Mouse (Mus musculus) spleen, postnatal 4 days (tissue): ENCODE data around the gene Psmg1.
"Not testable (repeated sequence)": the region's sequence is repeated elsewhere in the genome, so short reads cannot be mapped to it uniquely, and the experiment has no call there.

Source experiments
- DNase-seq, 2 experiments: peaks; one replicate each; pipeline ENCODE4 v3.0.0; 2022; ENCODE audit warnings: low spot score in 2 of 2

Psmg1 gene

DNA sequence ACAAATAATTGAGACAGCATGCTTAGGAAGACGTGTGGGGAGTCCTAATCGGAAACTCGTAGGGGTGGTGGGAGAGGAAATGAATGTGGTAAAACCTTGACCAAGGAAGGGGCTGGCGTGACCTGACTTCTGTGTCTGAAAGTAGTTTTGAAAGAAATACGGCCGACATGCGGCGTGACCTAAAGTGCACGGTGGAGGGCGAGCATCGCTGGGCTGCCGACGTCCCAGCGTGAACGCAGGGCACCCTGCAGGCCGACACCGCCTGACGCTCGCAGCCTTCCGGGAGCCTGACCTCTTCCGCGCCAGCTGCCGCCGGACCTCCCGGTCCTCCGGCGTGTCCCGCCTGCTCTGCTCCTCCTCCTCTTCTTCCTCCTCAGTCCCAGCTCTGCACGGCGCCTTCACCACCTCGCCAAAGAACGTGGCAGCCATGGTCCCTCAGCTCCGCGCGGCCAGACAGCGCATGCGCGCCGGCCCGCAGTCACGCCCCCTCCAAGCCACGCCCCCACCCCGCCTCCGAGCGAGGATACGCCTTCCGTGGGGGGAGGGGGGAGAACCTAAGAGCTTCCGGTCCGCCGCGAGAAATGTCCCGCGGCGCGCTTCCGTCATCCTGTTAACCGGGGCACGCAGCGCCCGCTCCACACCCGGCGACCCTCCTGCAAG, at the start of gene Psmg1:
Gene Psmg1, minus strand, starts transcription at position 499 of the 660 bp plus-strand sequence.
- DNase-seq: peak; percentile 98 to 100

DNA sequence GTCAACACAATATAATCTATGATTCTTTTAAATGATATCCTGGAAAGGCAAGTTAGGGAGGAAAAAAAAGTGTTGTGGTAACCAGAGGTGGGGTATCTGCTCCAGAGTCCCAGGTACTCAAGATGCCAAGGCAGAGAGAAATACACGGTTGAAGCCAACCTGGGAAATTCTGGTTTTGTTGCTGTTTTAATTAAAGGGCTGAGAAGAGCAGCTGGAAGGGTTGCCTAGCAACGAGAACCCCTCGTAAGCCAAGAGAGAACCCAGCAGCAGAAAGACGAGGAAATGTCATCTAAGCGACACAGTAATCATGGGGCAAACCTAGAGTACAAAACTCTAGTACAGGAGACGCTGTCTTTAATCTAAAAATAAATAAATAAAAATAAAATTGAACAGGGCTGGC, 48.8 kb upstream of the Psmg1 start:
- no peak for DNase-seq

DNA sequence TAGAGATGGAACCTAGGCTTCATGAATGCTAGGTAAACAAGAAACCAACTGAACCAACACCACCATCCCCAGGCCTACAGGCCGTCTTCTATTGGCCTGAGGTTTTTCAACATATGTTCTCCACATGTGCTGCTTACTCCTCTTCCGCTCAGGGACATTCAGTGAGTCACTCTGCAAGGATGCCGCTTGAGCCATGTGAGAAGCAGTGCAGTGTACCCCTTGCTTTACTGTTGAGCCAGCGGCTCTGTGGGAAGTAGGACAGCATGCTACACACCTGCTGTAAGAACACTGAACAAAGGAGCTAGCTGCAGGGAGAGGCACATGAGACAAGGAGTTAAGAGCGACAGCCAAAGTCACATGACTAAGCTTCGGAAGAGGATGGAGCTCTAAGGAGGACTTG, 43.7 kb upstream of the Psmg1 start:
- DNase-seq: no peak

DNA sequence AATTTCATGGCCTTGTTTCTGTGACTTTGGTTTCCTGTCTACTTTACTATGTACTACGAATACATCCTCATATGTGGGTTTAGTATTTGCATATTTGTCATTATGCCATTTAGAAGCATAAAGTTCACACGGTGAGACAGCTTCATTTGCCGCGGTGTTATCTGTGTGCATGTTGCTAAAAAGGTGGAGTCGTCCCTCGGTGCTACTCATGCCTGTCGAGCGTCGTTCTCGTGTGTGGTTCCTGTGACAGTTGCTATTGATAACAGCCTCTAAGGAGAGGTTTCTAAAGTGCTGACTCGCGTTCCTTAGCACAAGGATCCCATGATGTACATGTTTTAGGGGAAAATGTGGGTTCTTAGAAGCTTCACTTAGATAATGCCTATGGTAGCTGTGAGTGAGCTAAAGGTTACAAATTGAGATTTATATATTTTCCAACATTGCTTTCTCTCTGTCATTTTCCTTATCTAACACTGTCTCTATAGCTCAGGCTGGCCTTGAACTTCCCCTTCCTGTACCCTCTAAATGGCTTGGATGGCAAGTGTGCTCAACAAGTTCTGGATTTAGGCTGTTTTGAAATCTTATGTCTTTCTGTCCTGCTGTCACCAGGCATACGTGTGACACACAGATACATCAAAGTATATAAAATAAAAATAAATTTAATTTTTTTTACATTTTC, 41.7 kb upstream of the Psmg1 start:
- DNase-seq: no peak

DNA sequence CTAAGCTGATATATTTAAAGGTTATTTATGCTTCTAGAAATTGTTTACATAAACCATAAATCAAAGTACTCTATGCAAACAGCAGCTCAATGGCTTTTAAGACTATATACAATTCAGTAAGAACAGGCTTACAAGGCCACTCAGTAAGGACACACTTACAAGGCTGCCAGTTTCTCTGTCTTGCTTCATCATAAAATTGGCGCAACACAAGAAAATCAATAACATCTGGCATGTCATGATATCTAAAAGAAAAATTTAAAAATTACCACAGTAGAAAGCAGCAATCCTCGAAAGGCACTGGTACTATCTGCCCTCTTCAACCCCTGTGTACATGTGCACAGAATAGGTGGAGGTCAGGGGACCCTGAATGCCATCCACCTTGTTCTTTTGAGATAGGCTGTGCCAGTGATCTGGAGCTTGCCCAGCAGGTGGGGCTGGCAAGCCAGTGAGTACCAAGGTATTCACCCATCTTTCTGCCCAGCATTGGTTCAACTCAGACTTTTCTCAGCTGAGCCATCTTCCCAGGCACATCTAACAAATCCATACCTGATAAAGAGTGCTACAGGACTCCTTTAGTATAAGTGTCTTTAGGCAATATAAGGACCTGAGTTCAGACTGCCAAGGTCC, 39.8 kb upstream of the Psmg1 start:
- peak in 1 of 2 experiments; percentile 17 for DNase-seq

DNA sequence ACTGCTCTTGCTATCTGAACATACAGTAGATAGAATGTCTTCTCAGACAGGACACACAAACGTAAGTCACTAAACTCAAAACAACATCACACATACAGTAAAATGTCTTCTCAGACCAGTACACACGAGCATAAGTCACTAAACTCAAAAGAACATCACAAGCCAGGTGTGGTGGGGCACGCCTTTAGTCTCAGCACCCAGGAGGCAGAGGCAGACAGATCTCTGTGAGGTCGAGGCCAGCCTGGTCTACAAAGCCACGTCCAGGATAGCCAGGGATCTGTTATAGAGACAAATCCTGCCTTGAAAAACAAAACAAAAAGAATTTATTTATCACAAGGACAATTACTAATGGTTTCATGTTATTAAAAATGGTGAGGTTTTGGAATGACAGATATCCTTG, 35.5 kb upstream of the Psmg1 start:
- no peak for DNase-seq

DNA sequence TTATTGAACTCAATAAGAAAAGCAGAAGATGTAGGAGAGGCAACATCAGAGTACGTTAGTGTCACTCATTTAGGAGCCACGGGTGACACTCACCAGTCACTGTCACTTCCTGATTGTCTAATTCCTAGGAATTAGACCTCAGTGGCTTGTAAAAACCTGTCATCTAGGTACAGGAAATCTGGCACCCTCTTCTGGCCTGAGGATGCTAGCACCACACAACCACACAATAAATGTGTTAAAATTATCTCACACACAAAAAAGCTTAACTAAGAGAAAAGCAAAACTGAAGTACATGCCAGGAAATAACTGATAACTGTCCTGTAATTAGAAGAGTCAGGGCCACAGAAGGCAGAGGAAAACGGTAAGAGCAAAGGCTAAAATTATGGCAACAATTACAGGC, 34.5 kb upstream of the Psmg1 start:
- DNase-seq: no peak

DNA sequence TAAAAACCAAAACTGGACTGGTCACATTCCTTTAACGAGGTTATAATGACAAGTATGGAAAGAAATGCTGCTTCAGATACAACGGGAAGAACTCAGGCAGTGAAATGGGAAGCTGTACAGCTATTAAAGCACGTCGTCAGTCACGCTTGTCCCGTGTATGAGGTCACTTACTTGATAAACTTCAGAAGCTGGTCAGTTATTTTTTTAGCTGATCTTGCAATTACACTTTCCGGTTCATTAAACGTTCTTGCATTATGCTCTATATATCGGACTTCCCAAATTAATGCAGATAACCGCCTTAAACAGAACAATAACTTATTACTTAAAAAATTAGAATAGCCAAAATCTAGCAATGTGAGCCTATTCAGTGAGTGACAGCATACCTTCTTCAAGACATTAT, 30.3 kb upstream of the Psmg1 start:
- no peak for DNase-seq

DNA sequence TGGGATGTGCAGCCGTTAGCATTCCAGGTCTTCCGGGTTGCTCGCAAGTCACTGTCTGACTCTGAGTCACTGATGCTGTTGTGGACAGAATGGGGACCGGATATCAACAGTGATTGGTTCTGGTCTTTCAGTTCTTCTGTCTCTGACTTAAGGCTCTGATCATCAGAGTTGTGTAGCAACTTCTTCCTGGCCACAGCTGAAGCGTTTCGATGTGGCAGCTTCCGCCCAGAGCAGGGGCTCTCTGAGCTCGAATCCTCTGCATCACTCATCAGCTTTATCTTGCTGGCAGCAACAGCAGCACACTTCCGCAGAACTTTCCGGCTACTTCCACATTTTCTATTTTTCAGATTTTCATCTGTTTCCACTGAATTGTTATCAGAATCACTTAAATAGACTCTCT, 18.4 kb upstream of the Psmg1 start:
- DNase-seq: not testable (repeated sequence)

DNA sequence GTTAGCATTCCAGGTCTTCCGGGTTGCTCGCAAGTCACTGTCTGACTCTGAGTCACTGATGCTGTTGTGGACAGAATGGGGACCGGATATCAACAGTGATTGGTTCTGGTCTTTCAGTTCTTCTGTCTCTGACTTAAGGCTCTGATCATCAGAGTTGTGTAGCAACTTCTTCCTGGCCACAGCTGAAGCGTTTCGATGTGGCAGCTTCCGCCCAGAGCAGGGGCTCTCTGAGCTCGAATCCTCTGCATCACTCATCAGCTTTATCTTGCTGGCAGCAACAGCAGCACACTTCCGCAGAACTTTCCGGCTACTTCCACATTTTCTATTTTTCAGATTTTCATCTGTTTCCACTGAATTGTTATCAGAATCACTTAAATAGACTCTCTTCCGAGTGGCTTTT, 13.5 kb upstream of the Psmg1 start:
- DNase-seq: not testable (repeated sequence)

DNA sequence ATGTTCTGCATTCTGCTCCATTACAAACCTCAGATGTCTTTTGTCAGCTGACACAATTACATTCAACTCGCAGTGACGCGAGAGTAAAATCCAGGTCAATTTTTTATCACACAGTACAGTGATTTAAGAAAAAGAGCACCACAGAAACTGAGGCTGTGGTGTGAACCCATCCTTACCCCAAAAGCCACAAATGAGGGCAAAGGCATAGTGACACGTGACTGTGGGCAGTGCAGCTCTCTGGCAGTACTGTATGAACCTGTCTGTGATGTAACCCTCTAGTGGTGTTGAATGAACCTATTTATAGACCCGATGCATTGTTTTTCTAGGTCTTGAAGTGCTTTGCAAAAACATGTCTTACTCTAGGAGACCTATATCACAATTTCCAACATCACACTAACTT, 8.5 kb upstream of the Psmg1 start:
- DNase-seq: no peak

DNA sequence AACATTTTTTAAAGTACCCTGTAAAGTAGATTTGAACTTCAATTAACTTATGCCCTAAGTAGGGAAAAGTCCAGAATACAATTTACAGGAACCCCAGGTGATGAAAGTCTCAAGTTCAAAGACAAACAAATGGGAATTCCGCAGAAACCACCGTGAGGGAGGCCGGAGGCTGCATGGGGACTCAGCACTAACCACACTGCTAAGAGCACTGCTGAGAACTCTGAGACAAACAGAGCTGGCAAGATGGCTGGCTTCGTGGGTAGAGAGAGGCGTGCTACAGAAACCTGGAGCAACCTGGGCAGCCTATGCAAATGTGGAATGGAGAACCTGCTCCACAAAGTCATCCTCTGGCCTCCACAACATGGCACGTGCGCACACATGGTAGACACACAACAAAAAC, 5.4 kb upstream of the Psmg1 start:
- DNase-seq: no peak

DNA sequence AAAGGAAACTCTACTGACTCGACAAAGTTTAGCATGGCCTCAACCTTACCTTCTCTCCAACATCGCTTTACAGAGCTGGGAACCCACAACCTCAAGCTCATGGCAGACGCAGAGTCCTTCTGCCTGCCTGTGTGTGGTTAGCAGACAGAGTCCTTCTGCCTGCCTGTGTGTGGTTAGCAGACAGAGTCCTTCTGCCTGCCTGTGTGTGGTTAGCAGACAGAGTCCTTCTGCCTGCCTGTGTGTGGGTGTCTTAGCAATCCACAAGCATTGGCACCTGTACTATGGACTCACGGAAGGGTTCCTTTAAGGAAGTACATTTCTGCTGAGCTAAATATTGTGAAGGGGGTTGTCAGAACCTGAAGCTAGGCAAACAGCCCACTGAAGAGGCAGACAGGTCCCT, 3.8 kb upstream of the Psmg1 start:
- DNase-seq: not testable (repeated sequence)

DNA sequence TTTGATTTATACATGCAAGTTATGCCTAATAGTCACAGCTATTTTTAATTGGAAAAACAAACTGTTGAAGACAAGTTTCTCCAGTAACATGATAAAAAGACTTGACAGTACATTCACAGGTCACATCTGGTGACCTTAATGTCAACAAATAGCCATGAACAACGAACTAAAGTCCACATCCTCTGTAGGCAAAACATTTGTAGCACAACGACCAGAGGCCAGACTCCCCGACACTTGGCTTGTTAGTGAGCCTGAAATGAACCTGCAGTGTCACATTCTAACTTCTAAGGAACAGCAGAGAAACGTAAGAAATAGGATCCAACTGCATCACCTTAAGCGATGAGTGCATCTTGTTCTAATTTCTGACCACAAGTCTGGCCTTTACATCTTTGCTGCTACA, 1.8 kb upstream of the Psmg1 start:
- DNase-seq: no peak

DNA sequence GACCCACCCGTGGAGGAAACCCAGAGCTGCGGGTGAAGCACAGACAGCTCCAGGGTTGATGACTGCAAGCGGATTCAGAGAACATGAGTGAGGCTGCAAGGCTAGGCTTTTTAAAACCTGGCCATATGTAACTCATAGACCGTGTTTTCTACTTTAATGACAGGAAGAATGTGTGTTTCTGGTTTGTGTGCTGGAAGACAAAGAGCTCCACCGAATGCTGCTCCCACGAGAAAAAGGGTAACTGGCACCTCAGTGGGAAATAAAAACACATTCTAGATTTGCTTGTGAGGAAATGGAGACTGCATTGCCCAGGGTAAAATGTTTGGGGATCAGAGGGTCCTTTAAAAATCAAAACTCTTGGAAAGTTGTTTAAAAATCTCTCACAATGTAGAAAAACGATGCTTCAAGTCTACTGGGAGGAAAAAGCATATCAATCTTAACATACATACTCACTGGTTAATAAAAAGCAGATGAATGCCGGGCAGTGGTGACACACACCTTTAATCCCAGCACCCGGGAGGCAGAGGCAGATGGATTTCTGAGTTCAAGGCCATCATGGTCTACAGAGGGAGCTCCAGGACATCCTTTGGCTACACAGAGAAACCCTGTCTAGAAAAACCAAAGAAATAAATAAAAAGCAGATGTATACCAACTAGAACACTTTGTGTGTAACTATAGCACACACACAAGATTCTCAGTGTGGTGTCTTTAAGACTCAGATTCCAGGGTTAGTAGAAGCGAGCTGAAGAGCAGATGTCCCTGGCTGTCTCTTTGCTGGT, 551 bp upstream of the Psmg1 start:
- DNase-seq: peak in 1 of 2 experiments; percentile 48

DNA sequence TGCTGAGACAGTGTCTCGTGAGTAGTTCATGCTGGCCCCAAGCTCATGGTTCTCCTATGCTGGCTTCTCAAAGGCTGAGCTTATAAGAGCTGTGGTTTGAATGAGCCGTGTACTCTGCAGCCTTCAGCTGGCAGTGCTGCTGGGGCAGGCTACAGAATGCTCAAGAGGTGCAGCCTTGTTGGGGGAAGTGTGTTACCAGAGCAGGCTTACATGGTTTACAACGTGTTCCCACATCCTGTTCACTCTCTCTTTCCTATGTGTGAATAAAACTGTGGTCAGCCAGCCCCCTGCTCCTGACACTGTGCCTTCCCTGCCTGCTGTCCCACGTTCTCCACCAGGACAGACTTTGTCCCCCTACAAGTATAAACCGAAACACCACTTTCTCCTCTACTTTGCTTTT, 5.8 kb downstream of the Psmg1 start:
- no peak for DNase-seq

DNA sequence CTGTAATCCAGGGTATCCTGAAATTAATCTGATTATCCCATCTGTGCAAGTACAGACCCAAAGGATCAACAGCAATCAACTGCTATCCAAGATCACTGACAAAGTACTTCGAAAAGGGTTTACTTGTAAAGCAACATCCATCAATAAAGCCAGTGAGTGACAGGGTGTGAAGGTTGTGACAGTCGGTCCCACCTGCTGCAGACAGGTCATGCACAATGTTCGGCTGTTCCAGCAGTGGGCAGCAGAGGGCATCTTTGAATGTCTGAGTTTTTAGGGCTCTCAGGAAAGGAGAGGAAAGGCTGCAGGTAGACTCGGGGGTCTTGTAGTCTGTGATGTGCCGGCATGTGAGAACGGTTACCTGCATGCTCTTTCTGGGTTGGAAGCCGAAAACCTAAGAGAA, 7.2 kb downstream of the Psmg1 start:
- no peak for DNase-seq

DNA sequence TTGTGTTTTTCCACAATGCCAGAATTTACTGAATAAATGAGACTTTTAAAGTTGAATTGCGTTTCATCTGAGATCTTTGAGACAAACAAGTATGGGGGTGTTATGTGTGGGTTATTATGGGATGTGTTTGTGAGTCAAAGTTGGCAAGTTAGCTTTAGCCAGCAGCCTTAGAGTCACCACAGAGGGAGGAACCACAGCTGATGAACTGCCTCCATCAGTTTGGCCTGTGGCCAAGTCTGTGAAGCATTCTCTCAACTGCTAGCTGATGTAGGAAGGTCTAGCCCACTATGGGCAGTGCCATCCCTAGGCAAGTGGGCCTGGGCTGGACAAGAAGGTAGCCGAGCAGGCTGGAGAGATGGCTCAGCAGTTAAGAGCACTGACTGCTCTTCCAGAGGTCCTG, 19.9 kb downstream of the Psmg1 start:
- DNase-seq: no peak

DNA sequence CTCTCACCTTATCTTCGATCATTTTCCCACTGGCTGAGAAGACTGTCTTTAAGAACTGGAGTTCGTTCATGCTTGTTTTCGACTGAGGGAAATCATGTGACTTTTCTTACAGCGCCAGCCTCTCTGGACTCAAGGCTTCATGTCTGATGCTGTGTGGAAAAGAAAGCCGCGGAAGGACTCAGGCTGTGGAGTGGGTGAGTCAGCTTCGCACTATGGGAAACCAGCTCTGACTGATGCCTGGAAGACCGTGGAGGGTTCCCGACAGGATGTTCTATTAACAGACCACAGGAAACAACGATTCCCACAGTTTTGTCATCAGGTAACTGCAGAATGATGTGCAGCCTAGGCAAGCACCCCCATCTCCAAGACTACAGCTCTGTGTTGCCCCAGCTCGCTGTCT, 23.3 kb downstream of the Psmg1 start:
- no peak for DNase-seq

DNA sequence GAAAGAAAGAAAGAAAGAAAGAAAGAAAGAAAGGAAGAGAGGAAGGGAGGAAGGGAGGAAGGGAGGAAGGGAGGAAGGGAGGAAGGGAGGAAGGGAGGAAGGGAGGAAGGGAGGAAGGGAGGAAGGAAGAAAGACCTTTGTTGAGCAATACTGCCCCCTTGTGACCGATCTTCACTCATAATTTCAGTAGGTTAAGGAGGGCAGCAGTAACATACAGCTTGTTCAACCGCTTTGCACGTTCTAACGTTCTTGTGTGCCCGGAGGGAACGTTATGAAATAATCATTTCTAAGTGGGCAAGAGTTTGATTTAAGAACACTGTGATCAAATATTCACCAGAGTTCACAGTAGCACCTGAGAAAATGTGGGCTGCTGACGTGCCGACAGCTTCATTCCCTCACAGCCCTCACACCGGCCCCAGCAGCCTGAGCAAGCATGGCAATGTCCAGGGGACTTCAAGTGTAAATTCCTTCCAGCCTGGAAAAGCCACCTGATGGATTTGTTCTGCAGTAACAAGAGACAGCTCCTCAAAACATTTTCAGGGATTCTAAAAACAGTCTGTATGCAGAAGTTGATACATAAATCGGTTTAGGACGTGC, 26.2 kb downstream of the Psmg1 start:
- DNase-seq: no peak

DNA sequence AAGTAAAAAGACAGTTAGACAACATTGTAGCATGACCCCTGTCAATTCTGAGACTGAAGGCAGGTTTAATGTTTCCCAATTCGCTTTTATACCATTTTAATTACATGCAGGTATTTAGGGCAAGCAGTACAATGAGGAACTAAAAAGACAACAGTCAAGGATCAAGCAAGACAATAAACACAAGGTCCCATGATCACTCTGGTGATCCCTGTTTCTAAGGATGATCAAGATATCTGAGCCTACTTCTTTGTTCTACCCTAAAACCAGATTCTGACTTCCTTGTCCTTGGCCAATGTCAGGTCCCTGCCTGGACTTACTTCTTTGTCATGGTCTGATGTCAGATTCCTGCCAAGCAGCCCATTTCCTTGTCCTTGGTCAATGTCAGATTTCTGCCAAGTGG, 29.3 kb downstream of the Psmg1 start:
- DNase-seq: not testable (repeated sequence)

DNA sequence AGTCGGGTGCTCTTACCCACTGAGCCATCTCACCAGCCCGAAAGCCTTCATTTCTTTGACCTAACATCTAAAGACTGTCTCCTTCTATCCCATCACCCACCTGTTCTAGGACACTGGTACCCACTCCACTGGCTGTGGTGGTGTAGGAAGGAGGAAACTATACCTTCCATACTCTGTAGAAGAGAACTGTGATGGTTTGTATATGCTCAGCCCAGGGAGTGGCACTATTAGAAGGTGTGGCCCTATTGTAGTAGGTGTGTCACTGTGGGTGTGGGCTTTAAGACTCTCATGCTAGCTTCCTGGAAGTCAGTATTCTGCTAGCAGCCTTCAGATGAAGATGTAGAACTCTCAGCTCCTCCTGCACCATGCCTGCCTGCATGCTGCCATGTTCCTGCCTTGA, 30.1 kb downstream of the Psmg1 start:
- DNase-seq: not testable (repeated sequence)
